Mouse (Mus musculus): ENCODE measurements around the gene Epn3. TPM values are rescaled to one million over a fixed set of nuclear protein-coding genes. Genes with fewer than 3 reads are reported as not detected.

Gene Epn3
- 1.7 and 1.8 TPM in 2 replicates for polyA plus RNA-seq (2012; rRNA removed)

DNA sequence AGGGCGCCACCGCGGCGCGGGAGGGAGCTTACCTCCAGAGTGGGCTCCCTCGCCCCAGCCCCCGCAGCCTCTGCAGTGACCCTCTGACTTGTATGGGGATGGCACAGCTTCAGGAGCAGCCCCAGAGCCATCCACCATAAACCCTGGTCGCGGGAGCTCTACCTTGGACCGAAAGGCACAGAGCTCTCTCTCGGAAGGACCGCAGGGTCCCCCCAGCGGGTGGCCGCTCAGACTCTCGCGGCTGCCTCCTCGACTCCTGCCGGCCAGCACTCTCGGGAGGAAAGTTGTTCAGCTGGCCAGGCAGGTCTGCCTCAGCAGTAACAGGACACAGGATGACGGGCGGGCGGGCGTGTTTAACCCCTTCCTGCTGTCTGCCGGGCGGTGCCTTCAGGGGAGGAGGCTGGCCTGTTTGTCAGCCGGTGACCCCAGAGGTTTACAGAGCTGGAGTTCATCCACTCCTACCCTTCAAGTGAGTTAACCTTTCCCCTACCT is at the start of gene Epn3:
Epn3 (minus strand) TSS at position 314 of the 492 bp plus-strand sequence.
- Histone ChIP-seq H3K36me3 (ENCODE audit: control insufficient read depth, insufficient read depth, low read length) (no peaks in the 10 kb centered on the region), H3K4me3 (ENCODE audit: control insufficient read depth, low read depth, low read length) (peak within 1 kb of the TSS; percentile 26), H3K4me1 (ENCODE audit: control insufficient read depth, insufficient read depth, low read length) (peaks cover 18% of the 10 kb centered on the region), H3K27me3 (ENCODE audit: control insufficient read depth, insufficient read depth, low read length) (no peaks in the 10 kb centered on the region), H3K27ac (ENCODE audit: control insufficient read depth, insufficient read depth, low read depth, low read length) (no peak within 1 kb of the TSS)
- no peak for TF ChIP-seq CTCF (IDR thresholded peaks at IDR 0.05; ENCODE audit: control insufficient read depth, insufficient read depth, insufficient replicate concordance, low read depth, low read length)
- no peak for TF ChIP-seq POLR2A (IDR thresholded peaks at IDR 0.05; ENCODE audit: control insufficient read depth, low read depth, low read length)

DNA sequence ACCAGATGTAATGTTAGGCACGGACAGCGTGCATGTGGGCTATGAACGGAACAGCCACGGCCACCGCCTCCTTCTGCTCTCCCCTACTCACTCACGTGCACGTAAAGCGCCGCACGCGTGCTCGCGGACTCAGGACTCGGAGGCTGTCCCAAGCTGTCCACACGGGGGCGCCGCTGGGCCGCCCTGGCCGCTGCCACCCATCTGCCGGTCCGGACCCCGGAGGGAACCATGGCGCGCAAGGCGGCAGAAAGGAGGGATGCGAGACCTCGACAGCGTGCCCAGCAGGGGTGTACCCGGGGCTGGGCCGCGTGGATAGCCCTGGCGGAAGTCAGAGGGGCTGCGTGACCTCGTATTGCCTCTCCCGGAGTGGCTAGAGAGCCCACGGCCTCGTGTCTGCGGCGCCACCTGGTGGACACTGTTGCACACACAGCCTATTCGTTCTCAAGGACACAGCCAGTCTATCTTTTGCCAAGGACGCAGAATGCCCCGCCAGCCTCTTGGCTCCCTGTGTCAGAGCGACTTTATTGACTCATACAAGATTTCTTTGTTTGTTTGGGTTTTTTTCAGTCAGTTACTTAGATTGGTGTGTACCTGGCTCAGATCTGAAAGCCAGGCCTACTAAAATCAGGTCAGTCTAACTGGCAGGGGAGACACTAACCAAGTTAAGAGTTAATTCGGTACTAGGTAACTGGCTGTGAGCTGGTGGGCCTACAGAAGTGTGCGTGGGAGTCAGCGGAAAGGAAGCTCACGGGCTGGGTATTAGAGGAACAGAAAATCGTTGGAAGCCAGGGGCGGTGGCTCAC is 49.3 kb upstream of the Epn3 start, which contains the start of gene Rsad1:
Rsad1 (minus strand) TSS at position 368 of the 803 bp plus-strand sequence.
- H3K27ac ChIP-seq (ENCODE audit: control insufficient read depth, insufficient read depth, low read depth, low read length): peak within 1 kb of the TSS; percentile 93

DNA sequence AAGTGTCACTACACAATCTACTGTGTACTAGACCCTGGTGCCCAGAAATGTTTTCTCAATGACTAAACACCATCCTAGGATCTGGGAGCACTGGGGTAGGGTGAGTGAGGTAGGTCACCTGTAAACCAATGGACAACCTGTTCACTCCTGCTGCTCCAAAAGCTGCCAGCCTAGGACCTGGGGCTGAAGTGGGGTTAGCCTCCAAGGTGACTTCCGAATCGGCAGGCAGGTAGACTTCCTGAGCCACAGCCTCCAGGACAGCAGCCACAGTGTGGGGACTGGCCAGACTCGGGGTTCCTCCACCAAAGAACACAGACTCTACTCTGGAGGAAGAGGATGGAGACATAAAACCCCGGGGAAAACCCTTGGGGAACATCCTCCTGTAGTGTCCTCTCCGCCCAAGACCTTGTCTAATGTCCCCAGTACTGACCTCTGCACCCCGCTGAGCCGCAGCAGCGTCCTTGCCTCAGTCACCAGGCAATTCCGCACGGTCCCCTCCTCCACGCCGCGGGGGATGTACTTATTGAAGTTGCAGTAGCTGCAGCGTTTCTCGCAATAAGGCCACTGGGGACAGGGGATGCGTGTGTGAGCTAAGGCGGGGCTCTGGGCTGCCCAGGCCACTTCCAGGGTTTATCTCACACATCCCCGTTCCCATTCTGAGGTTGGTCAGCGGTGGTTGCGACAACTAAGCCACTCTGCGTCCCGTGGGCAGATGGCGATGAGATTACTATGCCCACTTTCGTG is 48.4 kb upstream of the Epn3 start:
- H3K4me3 ChIP-seq (ENCODE audit: control insufficient read depth, low read depth, low read length): peak overlapping the region; percentile 97
- peaks cover 30% of the 10 kb centered on the region for H3K4me1 ChIP-seq (ENCODE audit: control insufficient read depth, insufficient read depth, low read length)
- no peaks in the 10 kb centered on the region for H3K36me3 ChIP-seq (ENCODE audit: control insufficient read depth, insufficient read depth, low read length)
- TF ChIP-seq CTCF (IDR thresholded peaks at IDR 0.05; ENCODE audit: control insufficient read depth, insufficient read depth, insufficient replicate concordance, low read depth, low read length) (no peak), POLR2A (IDR thresholded peaks at IDR 0.05; ENCODE audit: control insufficient read depth, low read depth, low read length) (no peak)
- H3K27me3 ChIP-seq (ENCODE audit: control insufficient read depth, insufficient read depth, low read length): no peaks in the 10 kb centered on the region
- peak overlapping the region; percentile 93 for H3K27ac ChIP-seq (ENCODE audit: control insufficient read depth, insufficient read depth, low read depth, low read length)

More for the DNA sequence above, 49.3 kb upstream of the Epn3 start, which contains the start of gene Rsad1:
- H3K36me3 ChIP-seq (ENCODE audit: control insufficient read depth, insufficient read depth, low read length): no peaks in the 10 kb centered on the region
- no peaks in the 10 kb centered on the region for H3K27me3 ChIP-seq (ENCODE audit: control insufficient read depth, insufficient read depth, low read length)
- TF ChIP-seq POLR2A (IDR thresholded peaks at IDR 0.05; ENCODE audit: control insufficient read depth, low read depth, low read length): peak; percentile 73
- peak; percentile 87 for TF ChIP-seq CTCF (IDR thresholded peaks at IDR 0.05; ENCODE audit: control insufficient read depth, insufficient read depth, insufficient replicate concordance, low read depth, low read length)
- peak within 1 kb of the TSS; percentile 97 for H3K4me3 ChIP-seq (ENCODE audit: control insufficient read depth, low read depth, low read length)
- peaks cover 23% of the 10 kb centered on the region for H3K4me1 ChIP-seq (ENCODE audit: control insufficient read depth, insufficient read depth, low read length)

DNA sequence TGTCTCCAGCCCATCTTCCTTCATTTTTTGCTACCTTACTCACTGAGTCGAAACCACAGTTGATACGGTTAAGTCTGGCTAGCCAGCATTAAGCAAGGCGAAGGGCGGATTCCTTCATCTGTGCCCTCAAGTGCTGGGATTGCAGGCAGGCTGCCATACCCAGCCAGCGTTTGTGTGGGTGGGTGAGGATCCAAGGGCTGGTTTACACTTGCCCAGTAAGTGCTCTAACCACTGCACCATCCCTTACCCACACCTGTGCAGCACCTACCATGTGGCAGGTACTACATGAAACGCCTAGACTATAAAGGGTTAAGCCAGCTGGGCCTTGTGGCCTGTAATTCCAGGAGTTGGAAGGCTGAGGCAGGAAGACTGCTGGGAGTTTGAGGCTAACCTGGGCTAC is 47.5 kb upstream of the Epn3 start:
- peaks cover 30% of the 10 kb centered on the region for H3K4me1 ChIP-seq (ENCODE audit: control insufficient read depth, insufficient read depth, low read length)
- no peak overlapping the region for H3K4me3 ChIP-seq (ENCODE audit: control insufficient read depth, low read depth, low read length)
- no peaks in the 10 kb centered on the region for H3K27me3 ChIP-seq (ENCODE audit: control insufficient read depth, insufficient read depth, low read length)
- no peaks in the 10 kb centered on the region for H3K36me3 ChIP-seq (ENCODE audit: control insufficient read depth, insufficient read depth, low read length)
- TF ChIP-seq CTCF (IDR thresholded peaks at IDR 0.05; ENCODE audit: control insufficient read depth, insufficient read depth, insufficient replicate concordance, low read depth, low read length) (no peak), POLR2A (IDR thresholded peaks at IDR 0.05; ENCODE audit: control insufficient read depth, low read depth, low read length) (no peak)
- no peak overlapping the region for H3K27ac ChIP-seq (ENCODE audit: control insufficient read depth, insufficient read depth, low read depth, low read length)

DNA sequence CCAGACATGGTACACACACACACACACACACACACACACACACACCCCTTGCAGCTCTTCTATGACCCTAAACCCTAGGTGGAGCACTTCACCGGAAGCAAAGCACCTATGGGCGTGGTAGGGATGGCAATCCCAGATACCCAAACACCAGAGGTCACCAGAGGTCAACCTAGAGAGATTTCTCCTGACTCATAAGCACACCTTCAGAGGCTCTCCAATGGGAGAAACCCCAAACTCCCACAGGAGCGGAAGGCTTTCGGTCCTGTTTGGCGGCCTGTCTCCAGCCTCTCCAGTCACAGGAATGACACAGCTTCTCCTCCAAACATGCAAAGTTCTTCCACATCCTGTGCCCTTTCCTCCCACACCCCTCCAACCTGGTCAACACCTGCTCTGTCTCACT is 46.6 kb upstream of the Epn3 start:
- Histone ChIP-seq H3K27me3 (ENCODE audit: control insufficient read depth, insufficient read depth, low read length) (no peaks in the 10 kb centered on the region), H3K27ac (ENCODE audit: control insufficient read depth, insufficient read depth, low read depth, low read length) (no peak overlapping the region), H3K4me1 (ENCODE audit: control insufficient read depth, insufficient read depth, low read length) (peaks cover 30% of the 10 kb centered on the region), H3K36me3 (ENCODE audit: control insufficient read depth, insufficient read depth, low read length) (no peaks in the 10 kb centered on the region), H3K4me3 (ENCODE audit: control insufficient read depth, low read depth, low read length) (no peak overlapping the region)
- no peak for TF ChIP-seq CTCF (IDR thresholded peaks at IDR 0.05; ENCODE audit: control insufficient read depth, insufficient read depth, insufficient replicate concordance, low read depth, low read length)
- TF ChIP-seq POLR2A (IDR thresholded peaks at IDR 0.05; ENCODE audit: control insufficient read depth, low read depth, low read length): no peak

DNA sequence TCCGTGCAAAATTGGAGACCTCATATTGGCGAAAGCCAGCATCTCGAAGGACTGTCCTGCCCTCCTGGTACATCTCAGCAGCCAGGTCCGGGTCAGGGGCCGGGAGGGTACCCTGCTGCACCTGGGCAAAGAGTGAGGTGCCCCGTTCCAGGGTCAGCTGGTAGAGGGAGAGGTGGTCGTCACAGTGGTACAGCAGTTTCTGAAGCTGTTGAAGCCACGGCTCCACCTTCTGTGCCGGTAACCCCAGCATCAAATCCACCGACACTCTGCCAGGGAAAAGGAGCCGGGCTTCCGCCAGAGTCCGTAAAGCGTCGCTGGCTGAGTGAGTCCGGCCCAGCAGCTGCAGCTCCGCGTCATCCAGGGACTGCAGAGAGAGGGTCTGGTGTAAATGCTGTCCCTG is 44.6 kb upstream of the Epn3 start:
- peaks cover 20% of the 10 kb centered on the region for H3K4me1 ChIP-seq (ENCODE audit: control insufficient read depth, insufficient read depth, low read length)
- no peak for TF ChIP-seq POLR2A (IDR thresholded peaks at IDR 0.05; ENCODE audit: control insufficient read depth, low read depth, low read length)
- TF ChIP-seq CTCF (IDR thresholded peaks at IDR 0.05; ENCODE audit: control insufficient read depth, insufficient read depth, insufficient replicate concordance, low read depth, low read length): no peak
- H3K27me3 ChIP-seq (ENCODE audit: control insufficient read depth, insufficient read depth, low read length): no peaks in the 10 kb centered on the region
- peak overlapping the region; percentile 36 for H3K4me3 ChIP-seq (ENCODE audit: control insufficient read depth, low read depth, low read length)
- no peak overlapping the region for H3K27ac ChIP-seq (ENCODE audit: control insufficient read depth, insufficient read depth, low read depth, low read length)
- H3K36me3 ChIP-seq (ENCODE audit: control insufficient read depth, insufficient read depth, low read length): no peaks in the 10 kb centered on the region

DNA sequence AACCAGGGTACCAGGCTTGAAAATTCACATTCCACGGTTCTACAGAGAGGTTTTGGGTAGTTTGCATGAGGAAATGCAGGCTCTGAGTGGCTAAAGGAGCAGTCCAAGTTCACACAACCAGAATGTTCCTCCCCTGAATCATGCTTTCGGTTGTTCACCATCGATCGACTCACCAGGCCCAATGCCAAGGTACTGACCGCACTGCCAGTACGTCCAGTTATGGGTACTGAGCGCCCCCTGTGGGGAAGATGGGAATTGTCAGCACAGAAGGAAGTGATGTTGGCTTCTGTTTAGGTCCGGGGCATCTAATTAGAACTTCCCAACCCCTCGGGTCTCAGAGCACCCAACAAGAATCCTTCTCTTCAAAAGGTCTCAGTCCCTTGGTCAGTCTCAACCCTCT is 44.2 kb upstream of the Epn3 start:
- Histone ChIP-seq H3K27me3 (ENCODE audit: control insufficient read depth, insufficient read depth, low read length) (no peaks in the 10 kb centered on the region), H3K4me3 (ENCODE audit: control insufficient read depth, low read depth, low read length) (no peak overlapping the region), H3K27ac (ENCODE audit: control insufficient read depth, insufficient read depth, low read depth, low read length) (no peak overlapping the region)

More for the DNA sequence above, 44.2 kb upstream of the Epn3 start:
- Histone ChIP-seq H3K36me3 (ENCODE audit: control insufficient read depth, insufficient read depth, low read length) (no peaks in the 10 kb centered on the region), H3K4me1 (ENCODE audit: control insufficient read depth, insufficient read depth, low read length) (peaks cover 20% of the 10 kb centered on the region)
- TF ChIP-seq CTCF (IDR thresholded peaks at IDR 0.05; ENCODE audit: control insufficient read depth, insufficient read depth, insufficient replicate concordance, low read depth, low read length): peak; percentile 94
- TF ChIP-seq POLR2A (IDR thresholded peaks at IDR 0.05; ENCODE audit: control insufficient read depth, low read depth, low read length): no peak
